Mouse (Mus musculus) embryonic facial prominence, embryonic 15.5 days (tissue): ENCODE measurements at regions not wholly inside any gene's neighbourhood (a gene's known extent, or its start where the extent isn't known, plus 50 kb on each side); places are given as distances from the start of the nearest gene placed in this dataset.

Experiments
- ATAC-seq: fragments of 200-750 bp; cut with Nextera tagmentation; 2 replicates; pipeline ENCODE4 v1.8.0; 2017; ENCODE audit warnings: low read depth, moderate TSS enrichment; ENCODE audit not compliant: insufficient number of reproducible peaks, low FRiP score, low TSS enrichment
- H3K27ac ChIP-seq: fragments of 300-500 bp; sonication (generic); replicated peaks from 2 replicates; pipeline ENCODE4 v1.5.1; 2015; ENCODE audit warnings: mild to moderate bottlenecking, inconsistent platforms
- H3K27me3 ChIP-seq: fragments of 300-500 bp; sonication (generic); 2 replicates; pipeline ENCODE4 v1.6.1; 2015; ENCODE audit warnings: inconsistent platforms
- H3K36me3 ChIP-seq: fragments of 300-500 bp; sonication (generic); 2 replicates; pipeline ENCODE4 v1.6.1; 2015; ENCODE audit warnings: mild to moderate bottlenecking, inconsistent platforms
- H3K4me1 ChIP-seq: fragments of 300-500 bp; sonication (generic); 2 replicates; pipeline ENCODE4 v1.6.1; 2015; ENCODE audit warnings: inconsistent platforms
- H3K4me2 ChIP-seq: fragments of 300-500 bp; sonication (generic); replicated peaks from 2 replicates; pipeline ENCODE4 v1.6.1; 2015; ENCODE audit warnings: mild to moderate bottlenecking, inconsistent platforms
- H3K4me3 ChIP-seq: fragments of 300-500 bp; sonication (generic); replicated peaks from 2 replicates; pipeline ENCODE4 v1.5.1; 2015; ENCODE audit warnings: mild to moderate bottlenecking, inconsistent platforms
- H3K9ac ChIP-seq: fragments of 300-500 bp; sonication (generic); 2 replicates; pipeline ENCODE4 v1.6.1; 2015; ENCODE audit warnings: inconsistent platforms
- H3K9me3 ChIP-seq: fragments of 300-500 bp; sonication (generic); replicated peaks from 2 replicates; pipeline ENCODE4 v1.6.1; 2016; ENCODE audit warnings: inconsistent platforms
- WGBS: fragments of 180-500 bp; shearing (Covaris S2); methylation state at CpG from one replicate; pipeline ENCODE4 v1.1.7; 2015; 5-methylcytosine and 5-hydroxymethylcytosine counted together

DNA sequence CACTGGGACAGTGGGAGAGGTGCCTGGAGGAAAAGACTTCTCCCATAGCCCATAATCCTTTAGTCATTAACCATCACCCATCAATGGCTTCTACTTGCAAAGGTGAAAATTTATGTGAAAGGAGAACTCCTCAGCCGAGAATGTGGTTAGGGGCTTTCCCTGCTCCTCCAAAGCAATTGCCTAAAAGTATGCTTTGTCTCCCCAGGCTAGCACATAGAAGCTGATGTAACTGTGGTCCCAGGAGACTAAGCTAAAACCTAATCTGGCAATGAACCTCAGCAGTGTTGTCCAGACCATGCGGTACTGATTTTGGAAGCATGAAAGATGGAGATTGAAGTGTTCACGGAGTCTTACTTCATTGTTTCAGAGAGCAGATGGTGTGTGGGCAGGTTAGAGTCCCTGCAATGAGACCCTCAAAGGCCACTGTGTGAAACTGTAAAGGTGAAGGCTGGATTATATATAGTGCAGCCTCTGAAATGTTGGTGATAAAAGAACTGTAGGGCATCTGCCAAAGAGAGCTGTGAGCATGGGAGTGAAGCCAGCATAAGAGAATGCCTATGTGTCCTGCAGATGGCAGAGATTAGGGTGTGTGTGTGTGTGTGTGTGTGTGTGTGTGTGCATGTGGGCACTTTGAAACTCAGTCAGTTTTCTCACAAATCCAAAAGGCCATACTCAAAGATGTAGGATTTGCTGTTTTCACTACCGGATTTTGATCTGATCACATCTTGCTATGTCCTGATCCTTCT is 289.6 kb upstream of the Fermt1 start:
- Histone ChIP-seq H3K9me3 (no peaks in the 10 kb centered on the region), H3K9ac (no peak overlapping the region), H3K4me3 (no peak overlapping the region), H3K27me3 (no peaks in the 10 kb centered on the region), H3K4me2 (no peak overlapping the region), H3K36me3 (no peaks in the 10 kb centered on the region), H3K27ac (no peak overlapping the region), H3K4me1 (no peaks in the 10 kb centered on the region)
- no peak for ATAC-seq
- 56% methylated on average over 4 of the region's 4 CpGs for WGBS

GRCm38 (mm10) chr2:133252131-133252530 is 299.8 kb upstream of the Bmp2 start:
- Histone ChIP-seq H3K4me1 (no peaks in the 10 kb centered on the region), H3K4me3 (no peak overlapping the region), H3K36me3 (no peaks in the 10 kb centered on the region), H3K9me3 (no peaks in the 10 kb centered on the region), H3K4me2 (no peak overlapping the region), H3K9ac (no peak overlapping the region), H3K27me3 (no peaks in the 10 kb centered on the region), H3K27ac (no peak overlapping the region)
- no peak for ATAC-seq
- WGBS: 73% methylated on average over 2 of the region's 2 CpGs

DNA sequence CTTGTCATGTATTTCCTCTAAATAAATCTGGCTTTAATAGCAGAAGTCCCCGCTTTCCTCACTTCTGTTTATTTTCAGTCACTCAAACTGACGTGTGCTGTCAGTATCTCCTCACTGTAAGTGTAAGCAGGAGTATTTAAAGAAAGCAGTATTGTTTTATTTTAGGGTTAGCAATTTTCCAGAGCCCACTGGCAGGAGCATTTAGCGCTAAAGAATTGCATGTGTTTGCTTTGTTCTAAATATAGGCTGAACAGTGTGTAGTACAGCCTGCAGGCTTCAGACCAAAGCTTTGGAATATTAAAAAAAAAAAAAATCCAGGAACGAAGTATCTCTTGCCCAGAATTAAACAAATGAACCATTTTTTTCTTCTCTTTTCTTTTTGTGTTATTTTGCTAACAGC is 277.5 kb upstream of the Bmp2 start:
- Histone ChIP-seq H3K27ac (no peak overlapping the region), H3K4me3 (no peak overlapping the region), H3K4me1 (no peaks in the 10 kb centered on the region), H3K9ac (no peak overlapping the region), H3K4me2 (no peak overlapping the region), H3K9me3 (no peaks in the 10 kb centered on the region), H3K36me3 (no peaks in the 10 kb centered on the region), H3K27me3 (no peaks in the 10 kb centered on the region)
- 17% methylated on average over 4 of the region's 4 CpGs for WGBS
- no peak for ATAC-seq

- no peak for ATAC-seq
- Histone ChIP-seq H3K27me3 (no peaks in the 10 kb centered on the region), H3K9me3 (no peaks in the 10 kb centered on the region), H3K4me1 (no peaks in the 10 kb centered on the region), H3K4me3 (no peak overlapping the region), H3K36me3 (no peaks in the 10 kb centered on the region), H3K9ac (no peak overlapping the region), H3K4me2 (no peak overlapping the region), H3K27ac (no peak overlapping the region)
- WGBS: 55% methylated on average over 4 of the region's 4 CpGs
These were observed 273.4 kb upstream of the Bmp2 start for GRCm38 (mm10) chr2:133278546-133278945.

- Histone ChIP-seq H3K9ac (no peak overlapping the region), H3K27ac (no peak overlapping the region), H3K4me3 (no peak overlapping the region), H3K9me3 (no peaks in the 10 kb centered on the region), H3K36me3 (no peaks in the 10 kb centered on the region), H3K4me1 (no peaks in the 10 kb centered on the region), H3K4me2 (no peak overlapping the region), H3K27me3 (no peaks in the 10 kb centered on the region)
- WGBS: 91% methylated on average over 4 of the region's 4 CpGs
- ATAC-seq: no peak
These were observed 272.7 kb upstream of the Bmp2 start for GRCm38 (mm10) chr2:133279275-133279674.

- Histone ChIP-seq H3K27ac (no peak overlapping the region), H3K9ac (no peak overlapping the region), H3K27me3 (no peaks in the 10 kb centered on the region), H3K9me3 (no peaks in the 10 kb centered on the region), H3K4me2 (no peak overlapping the region), H3K4me3 (no peak overlapping the region), H3K4me1 (no peaks in the 10 kb centered on the region), H3K36me3 (no peaks in the 10 kb centered on the region)
- 31% methylated on average over 5 of the region's 5 CpGs for WGBS
- ATAC-seq: no peak
These were observed 269.3 kb upstream of the Bmp2 start for GRCm38 (mm10) chr2:133282692-133283091.

GRCm38 (mm10) chr2:133283709-133284108 is 268.2 kb upstream of the Bmp2 start:
- no peak for ATAC-seq
- H3K27ac ChIP-seq: no peak overlapping the region

DNA sequence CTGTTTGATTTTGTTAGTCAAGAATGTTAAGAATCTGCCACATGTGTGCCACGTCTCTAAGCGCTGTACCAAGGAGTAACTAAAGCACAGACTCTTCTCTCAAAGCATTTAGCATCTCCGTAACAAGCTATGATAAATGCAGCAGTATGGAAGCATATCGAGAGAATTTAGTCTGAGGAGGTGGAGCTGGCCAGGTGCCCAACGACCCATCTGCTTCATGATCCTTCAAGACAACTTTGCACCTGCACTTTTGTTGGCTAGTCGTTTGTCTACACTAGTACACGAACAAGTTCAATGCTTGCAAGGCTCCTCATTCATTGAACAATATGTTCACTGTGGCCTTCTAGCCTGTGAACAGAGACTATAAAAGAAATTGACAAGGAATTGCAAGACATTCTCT is 257.8 kb upstream of the Bmp2 start:
- ATAC-seq: no peak
- H3K36me3 ChIP-seq: no peaks in the 10 kb centered on the region
- no peak overlapping the region for H3K4me3 ChIP-seq
- no peak overlapping the region for H3K4me2 ChIP-seq
- no peak overlapping the region for H3K27ac ChIP-seq
- H3K9ac ChIP-seq: no peak overlapping the region
- 56% methylated on average over 7 of the region's 7 CpGs for WGBS
- H3K4me1 ChIP-seq: no peaks in the 10 kb centered on the region
- no peaks in the 10 kb centered on the region for H3K27me3 ChIP-seq
- H3K9me3 ChIP-seq: no peaks in the 10 kb centered on the region

More at GRCm38 (mm10) chr2:133283709-133284108, 268.2 kb upstream of the Bmp2 start:
- Histone ChIP-seq H3K27me3 (no peaks in the 10 kb centered on the region), H3K4me3 (no peak overlapping the region), H3K9me3 (no peaks in the 10 kb centered on the region), H3K4me1 (no peaks in the 10 kb centered on the region), H3K9ac (no peak overlapping the region), H3K4me2 (no peak overlapping the region), H3K36me3 (no peaks in the 10 kb centered on the region)
- 34% methylated on average over 1 of the region's 1 CpGs for WGBS

- Histone ChIP-seq H3K36me3 (no peaks in the 10 kb centered on the region), H3K27ac (no peak overlapping the region), H3K4me1 (no peaks in the 10 kb centered on the region), H3K27me3 (no peaks in the 10 kb centered on the region), H3K4me2 (no peak overlapping the region), H3K9ac (no peak overlapping the region), H3K9me3 (no peaks in the 10 kb centered on the region), H3K4me3 (no peak overlapping the region)
- 59% methylated on average over 3 of the region's 3 CpGs for WGBS
- ATAC-seq: no peak
These were observed 246.0 kb upstream of the Bmp2 start for GRCm38 (mm10) chr2:133305936-133306335.

- no peak for ATAC-seq
- Histone ChIP-seq H3K27ac (no peak overlapping the region), H3K4me2 (no peak overlapping the region), H3K27me3 (no peaks in the 10 kb centered on the region), H3K36me3 (no peaks in the 10 kb centered on the region), H3K9ac (no peak overlapping the region), H3K4me3 (no peak overlapping the region), H3K4me1 (no peaks in the 10 kb centered on the region), H3K9me3 (no peaks in the 10 kb centered on the region)
- 57% methylated on average over 1 of the region's 1 CpGs for WGBS
These were observed 241.0 kb upstream of the Bmp2 start for GRCm38 (mm10) chr2:133311001-133311400.

- WGBS: 68% methylated on average over 6 of the region's 6 CpGs
- Histone ChIP-seq H3K27ac (no peak overlapping the region), H3K9ac (no peak overlapping the region), H3K4me2 (no peak overlapping the region), H3K36me3 (no peaks in the 10 kb centered on the region), H3K4me3 (no peak overlapping the region), H3K27me3 (no peaks in the 10 kb centered on the region), H3K4me1 (no peaks in the 10 kb centered on the region), H3K9me3 (no peaks in the 10 kb centered on the region)
- no peak for ATAC-seq
These were observed 225.5 kb upstream of the Bmp2 start for GRCm38 (mm10) chr2:133326290-133327050.

GRCm38 (mm10) chr2:133327653-133328052 is 224.3 kb upstream of the Bmp2 start:
- Histone ChIP-seq H3K9me3 (no peaks in the 10 kb centered on the region), H3K9ac (no peak overlapping the region)
- 54% methylated on average over 2 of the region's 2 CpGs for WGBS

More at GRCm38 (mm10) chr2:133327653-133328052, 224.3 kb upstream of the Bmp2 start:
- no peaks in the 10 kb centered on the region for H3K27me3 ChIP-seq
- H3K4me2 ChIP-seq: no peak overlapping the region
- H3K36me3 ChIP-seq: no peaks in the 10 kb centered on the region
- no peak overlapping the region for H3K27ac ChIP-seq
- no peak for ATAC-seq
- H3K4me3 ChIP-seq: no peak overlapping the region
- no peaks in the 10 kb centered on the region for H3K4me1 ChIP-seq
